Mouse (Mus musculus): Measurements from ENCODE around the gene Hectd4.

DNA sequence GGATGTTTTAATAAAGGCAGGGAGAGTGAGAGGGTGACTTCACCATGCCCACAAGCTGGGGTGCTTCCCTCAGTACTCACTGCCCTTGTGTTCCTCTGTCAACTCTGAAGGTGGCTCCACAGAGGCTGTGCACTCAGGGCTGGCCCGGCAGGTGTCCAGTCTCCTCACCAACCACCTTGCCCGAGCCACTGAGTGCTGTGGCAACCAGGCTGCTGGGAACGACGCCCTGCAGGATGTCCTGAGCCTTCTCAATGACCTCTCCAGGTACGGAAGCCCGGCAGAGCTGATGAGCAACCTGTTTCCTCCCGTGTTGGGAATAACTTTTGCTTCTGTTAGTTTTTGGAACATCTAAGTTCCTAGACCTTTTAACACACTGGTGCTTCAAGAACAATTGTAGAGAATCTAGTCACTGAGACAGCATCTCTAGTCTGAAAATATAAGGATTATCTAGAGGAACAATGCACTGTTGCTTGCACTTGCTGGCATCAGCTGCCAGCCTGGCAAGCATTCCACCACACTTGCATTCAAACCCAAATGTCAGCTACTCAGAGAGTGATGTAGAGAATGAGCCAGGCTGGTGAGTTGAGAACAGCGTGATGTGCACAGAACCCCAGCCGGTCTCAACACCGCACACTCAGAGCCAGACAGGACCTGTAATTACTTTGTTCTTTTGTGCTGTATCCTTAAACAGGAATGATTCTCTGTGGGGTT, 93.9 kb downstream of the Hectd4 start:
- no peak for TF ChIP-seq CTCF (IDR thresholded peaks at IDR 0.05; ENCODE audit: low read depth, low read length)
- no peak for TF ChIP-seq POLR2A (IDR thresholded peaks at IDR 0.05; ENCODE audit: borderline replicate concordance, low read depth, low read length)

Data from bone marrow macrophage, adult 2 months (primary cell).